Mouse (Mus musculus) liver, adult 2 months (tissue): ENCODE measurements around the gene Ank.

Experiments
- CTCF ChIP-seq: fragments of 200-500 bp; IDR thresholded peaks from 2 replicates; pipeline ENCODE4 v1.5.1; 2011; ENCODE audit warnings: low read depth, low read length, control low read depth
- POLR2A ChIP-seq: fragments of 200-500 bp; IDR thresholded peaks from 2 replicates; pipeline ENCODE4 v1.6.1; 2011; ENCODE audit warnings: low read length, control low read depth; ENCODE audit not compliant: insufficient read depth; ENCODE audit errors: extremely low read depth

DNA sequence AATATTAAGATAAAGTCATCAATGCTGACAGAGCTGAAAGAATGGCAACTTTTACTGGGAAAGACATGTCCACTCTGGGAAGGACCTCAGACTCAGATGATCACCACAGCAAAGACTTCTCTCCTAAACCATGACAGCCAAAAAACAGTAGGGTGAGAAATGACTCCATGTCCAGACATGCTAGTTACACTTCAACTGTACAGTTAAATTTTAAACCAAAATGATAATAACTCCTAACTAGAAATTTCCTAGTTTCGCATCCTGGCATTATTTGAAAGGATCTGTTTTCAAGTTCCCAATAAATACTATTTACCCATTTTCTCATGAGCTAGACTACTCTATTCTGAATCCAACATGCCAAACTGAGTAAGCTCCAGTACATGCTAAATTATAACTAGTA is 159.8 kb downstream of the Ank start:
- TF ChIP-seq CTCF (no peak), POLR2A (no peak)
